Mouse (Mus musculus) neural tube, embryonic 13.5 days (tissue): ENCODE measurements around the gene Mex3d. TPM values are rescaled to one million over a fixed set of nuclear protein-coding genes. Genes with fewer than 3 reads are reported as not detected.

Experiments used
- ATAC-seq: fragments of 200-750 bp; cut with Nextera tagmentation; 2 replicates; pipeline ENCODE4 v1.8.0; 2017; ENCODE audit warnings: low read depth, mild to moderate bottlenecking, moderate TSS enrichment, moderate library complexity
- H3K27ac ChIP-seq: fragments of 300-500 bp; sonication (generic); replicated peaks from 2 replicates; pipeline ENCODE4 v1.5.1; 2015; ENCODE audit warnings: moderate library complexity, mild to moderate bottlenecking, inconsistent platforms
- H3K27me3 ChIP-seq: fragments of 300-500 bp; sonication (generic); 2 replicates; pipeline ENCODE4 v1.6.1; 2015; ENCODE audit warnings: mild to moderate bottlenecking, inconsistent platforms
- H3K36me3 ChIP-seq: fragments of 300-500 bp; sonication (generic); 2 replicates; pipeline ENCODE4 v1.6.1; 2015; ENCODE audit warnings: mild to moderate bottlenecking, inconsistent platforms
- H3K4me1 ChIP-seq: fragments of 300-500 bp; sonication (generic); replicated peaks from 2 replicates; pipeline ENCODE4 v1.6.1; 2015; ENCODE audit warnings: inconsistent platforms
- H3K4me2 ChIP-seq: fragments of 300-500 bp; sonication (generic); 2 replicates; pipeline ENCODE4 v1.6.1; 2015; ENCODE audit warnings: inconsistent platforms, mild to moderate bottlenecking, moderate library complexity
- H3K4me3 ChIP-seq: fragments of 300-500 bp; sonication (generic); 2 replicates; pipeline ENCODE4 v1.5.1; 2015; ENCODE audit warnings: mild to moderate bottlenecking, inconsistent platforms
- H3K9ac ChIP-seq: fragments of 300-500 bp; sonication (generic); 2 replicates; pipeline ENCODE4 v1.6.1; 2015; ENCODE audit warnings: moderate library complexity, mild to moderate bottlenecking, inconsistent platforms
- H3K9me3 ChIP-seq: fragments of 300-500 bp; sonication (generic); 2 replicates; pipeline ENCODE4 v1.6.1; 2016; ENCODE audit warnings: inconsistent platforms
- WGBS: fragments of 180-500 bp; shearing (Covaris S2); methylation state at CpG from one replicate; pipeline ENCODE4 v1.1.7; 2015; 5-methylcytosine and 5-hydroxymethylcytosine counted together
- polyA plus RNA-seq: library from polyadenylated mRNA; unstranded; fragments of >200 nt; fragmentation: Nextera tagmentation; extraction: Ambion mirVana; gene quantifications from 2 replicates; pipeline ENCODE4 v1.2.1, GENCODE M21; 2015

Mex3d gene
- polyA plus RNA-seq, 1 experiment from 2014 or later, result 15.6 TPM

GRCm38 (mm10) chr10:80395025-80395627 lies 7.7 kb upstream of the Mex3d start:
- H3K27me3 ChIP-seq, result no peaks in the 10 kb centered on the region
- H3K36me3 ChIP-seq, result peaks cover 62% of the 10 kb centered on the region
- H3K9ac ChIP-seq, result no peak overlapping the region
- peaks cover 28% of the 10 kb centered on the region for H3K4me1 ChIP-seq
- no peaks in the 10 kb centered on the region for H3K9me3 ChIP-seq
- H3K4me3 ChIP-seq, result no peak overlapping the region
- ATAC-seq, result no peak
- no peak overlapping the region for H3K27ac ChIP-seq
- H3K4me2 ChIP-seq, result no peak overlapping the region
- WGBS, result 96% methylated on average over 35 of the region's 35 CpGs

- no peak for ATAC-seq
- Histone ChIP-seq H3K27ac (no peak overlapping the region), H3K4me3 (no peak overlapping the region), H3K36me3 (peaks cover 67% of the 10 kb centered on the region), H3K9me3 (no peaks in the 10 kb centered on the region), H3K4me1 (peaks cover 33% of the 10 kb centered on the region), H3K4me2 (no peak overlapping the region), H3K27me3 (no peaks in the 10 kb centered on the region), H3K9ac (no peak overlapping the region)
- 97% methylated on average over 5 of the region's 5 CpGs for WGBS
These were observed 5.2 kb upstream of the Mex3d start for GRCm38 (mm10) chr10:80392687-80393086.

GRCm38 (mm10) chr10:80390697-80391096 lies 3.2 kb upstream of the Mex3d start:
- ATAC-seq, result no peak
- Histone ChIP-seq H3K36me3 (peaks cover 60% of the 10 kb centered on the region), H3K4me3 (no peak overlapping the region), H3K9me3 (no peaks in the 10 kb centered on the region), H3K27ac (no peak overlapping the region), H3K4me2 (no peak overlapping the region), H3K27me3 (no peaks in the 10 kb centered on the region), H3K4me1 (peaks cover 13% of the 10 kb centered on the region), H3K9ac (no peak overlapping the region)
- WGBS, result 91% methylated on average over 9 of the region's 9 CpGs

GRCm38 (mm10) chr10:80389185-80389708 lies 1.8 kb upstream of the Mex3d start:
- no peak for ATAC-seq
- 72% methylated on average over 4 of the region's 4 CpGs for WGBS
- H3K4me2 ChIP-seq, result no peak overlapping the region
- H3K27me3 ChIP-seq, result no peaks in the 10 kb centered on the region
- no peak overlapping the region for H3K4me3 ChIP-seq
- peaks cover 26% of the 10 kb centered on the region for H3K4me1 ChIP-seq
- H3K36me3 ChIP-seq, result peaks cover 54% of the 10 kb centered on the region
- no peak overlapping the region for H3K27ac ChIP-seq
- H3K9ac ChIP-seq, result no peak overlapping the region
- no peaks in the 10 kb centered on the region for H3K9me3 ChIP-seq

GRCm38 (mm10) chr10:80388731-80389130 lies 1.3 kb upstream of the Mex3d start:
- Histone ChIP-seq H3K27ac (no peak overlapping the region), H3K36me3 (peaks cover 54% of the 10 kb centered on the region), H3K9ac (peak overlapping the region; percentile 100; the same call in 1 of the 2 replicates), H3K9me3 (no peaks in the 10 kb centered on the region), H3K4me1 (peaks cover 31% of the 10 kb centered on the region), H3K27me3 (no peaks in the 10 kb centered on the region), H3K4me2 (peak overlapping the region; percentile 91), H3K4me3 (0 out of 2 replicates have a peak overlapping the region, but pooled peaks have one; percentile 99)
- ATAC-seq, result no peak
- WGBS, result 29% methylated on average over 2 of the region's 2 CpGs

GRCm38 (mm10) chr10:80386735-80387471 lies 556 bp downstream of the Mex3d start:
- H3K9ac ChIP-seq, result peak overlapping the region; percentile 100
- no peaks in the 10 kb centered on the region for H3K9me3 ChIP-seq
- peaks cover 45% of the 10 kb centered on the region for H3K4me1 ChIP-seq
- no peaks in the 10 kb centered on the region for H3K27me3 ChIP-seq
- peak overlapping the region; percentile 100 for H3K4me2 ChIP-seq
- WGBS, result under 1% methylated on average over 79 of the region's 94 CpGs
- peak overlapping the region; percentile 99 for H3K4me3 ChIP-seq
- no peak; the same call in 1 of the 2 replicates for ATAC-seq
- peaks cover 54% of the 10 kb centered on the region for H3K36me3 ChIP-seq
- peak overlapping the region; percentile 99 for H3K27ac ChIP-seq

GRCm38 (mm10) chr10:80385811-80386734 lies 1.4 kb downstream of the Mex3d start:
- WGBS, result under 1% methylated on average over 34 of the region's 34 CpGs

GRCm38 (mm10) chr10:80385310-80385709 lies 2.1 kb downstream of the Mex3d start:
- peak overlapping the region; percentile 100 for H3K4me2 ChIP-seq
- peaks cover 58% of the 10 kb centered on the region for H3K4me1 ChIP-seq
- H3K27me3 ChIP-seq, result no peaks in the 10 kb centered on the region
- ATAC-seq, result no peak; the same call in 1 of the 2 replicates
- peak overlapping the region; percentile 100 for H3K9ac ChIP-seq
- 6% methylated on average over 7 of the region's 7 CpGs for WGBS
- H3K27ac ChIP-seq, result peak overlapping the region; percentile 99
- H3K9me3 ChIP-seq, result no peaks in the 10 kb centered on the region
- peaks cover 52% of the 10 kb centered on the region for H3K36me3 ChIP-seq
- peak overlapping the region; percentile 99 for H3K4me3 ChIP-seq

More at GRCm38 (mm10) chr10:80385811-80386734, 1.4 kb downstream of the Mex3d start:
- H3K4me2 ChIP-seq, result peak overlapping the region; percentile 100
- H3K9ac ChIP-seq, result peak overlapping the region; percentile 100
- peaks cover 53% of the 10 kb centered on the region for H3K4me1 ChIP-seq
- peaks cover 54% of the 10 kb centered on the region for H3K36me3 ChIP-seq
- H3K27ac ChIP-seq, result peak overlapping the region; percentile 99
- H3K9me3 ChIP-seq, result no peaks in the 10 kb centered on the region
- ATAC-seq, result peak; percentile 64
- H3K4me3 ChIP-seq, result peak overlapping the region; percentile 99
- H3K27me3 ChIP-seq, result no peaks in the 10 kb centered on the region

GRCm38 (mm10) chr10:80384709-80385108 lies 2.8 kb downstream of the Mex3d start:
- peaks cover 51% of the 10 kb centered on the region for H3K36me3 ChIP-seq
- no peak for ATAC-seq
- 60% methylated on average over 7 of the region's 7 CpGs for WGBS
- peak overlapping the region; percentile 100 for H3K9ac ChIP-seq
- peak overlapping the region; percentile 99 for H3K27ac ChIP-seq
- H3K4me3 ChIP-seq, result peak overlapping the region; percentile 99
- peaks cover 58% of the 10 kb centered on the region for H3K4me1 ChIP-seq
- peak overlapping the region; percentile 100 for H3K4me2 ChIP-seq
- H3K27me3 ChIP-seq, result no peaks in the 10 kb centered on the region
- H3K9me3 ChIP-seq, result no peaks in the 10 kb centered on the region

- Histone ChIP-seq H3K4me1 (peaks cover 58% of the 10 kb centered on the region), H3K4me2 (peak overlapping the region; percentile 100), H3K27me3 (no peaks in the 10 kb centered on the region), H3K9me3 (no peaks in the 10 kb centered on the region), H3K9ac (peak overlapping the region; percentile 100), H3K36me3 (peaks cover 57% of the 10 kb centered on the region), H3K27ac (peak overlapping the region; percentile 99), H3K4me3 (peak overlapping the region; percentile 99)
- WGBS, result 86% methylated on average over 4 of the region's 4 CpGs
- no peak for ATAC-seq
These were observed 3.3 kb downstream of the Mex3d start for GRCm38 (mm10) chr10:80384115-80384639.

- peak overlapping the region; percentile 99 for H3K4me3 ChIP-seq
- H3K27me3 ChIP-seq, result no peaks in the 10 kb centered on the region
- ATAC-seq, result no peak
- peaks cover 57% of the 10 kb centered on the region for H3K36me3 ChIP-seq
- no peak overlapping the region for H3K27ac ChIP-seq
- H3K9me3 ChIP-seq, result no peaks in the 10 kb centered on the region
- H3K4me2 ChIP-seq, result peak overlapping the region; percentile 100
- WGBS, result 62% methylated on average over 4 of the region's 4 CpGs
- peak overlapping the region; percentile 100 for H3K9ac ChIP-seq
- H3K4me1 ChIP-seq, result peaks cover 53% of the 10 kb centered on the region
These were observed 4.0 kb downstream of the Mex3d start for GRCm38 (mm10) chr10:80383431-80383830.
